Mouse (Mus musculus): ENCODE measurements around the gene E130309D02Rik. TPM values are rescaled to one million over a fixed set of nuclear protein-coding genes. Genes with fewer than 3 reads are reported as not detected.

Gene E130309D02Rik
- total RNA-seq (2021), result 10 to 100 TPM; 25.6 to 36.4 TPM
- 46.5 and 54.9 TPM in 2 replicates for polyA plus RNA-seq (2012; rRNA removed)
- long read RNA-seq, transcript E130309D02Rik-201 (6 exons, 2,208 nt), result major isoform, 25 of 36 reads
- long read RNA-seq, partial matches to known transcripts, result 1 of 36 reads
- long read RNA-seq, other reads (novel, unspliced or antisense), result 10 of 36 reads

DNA sequence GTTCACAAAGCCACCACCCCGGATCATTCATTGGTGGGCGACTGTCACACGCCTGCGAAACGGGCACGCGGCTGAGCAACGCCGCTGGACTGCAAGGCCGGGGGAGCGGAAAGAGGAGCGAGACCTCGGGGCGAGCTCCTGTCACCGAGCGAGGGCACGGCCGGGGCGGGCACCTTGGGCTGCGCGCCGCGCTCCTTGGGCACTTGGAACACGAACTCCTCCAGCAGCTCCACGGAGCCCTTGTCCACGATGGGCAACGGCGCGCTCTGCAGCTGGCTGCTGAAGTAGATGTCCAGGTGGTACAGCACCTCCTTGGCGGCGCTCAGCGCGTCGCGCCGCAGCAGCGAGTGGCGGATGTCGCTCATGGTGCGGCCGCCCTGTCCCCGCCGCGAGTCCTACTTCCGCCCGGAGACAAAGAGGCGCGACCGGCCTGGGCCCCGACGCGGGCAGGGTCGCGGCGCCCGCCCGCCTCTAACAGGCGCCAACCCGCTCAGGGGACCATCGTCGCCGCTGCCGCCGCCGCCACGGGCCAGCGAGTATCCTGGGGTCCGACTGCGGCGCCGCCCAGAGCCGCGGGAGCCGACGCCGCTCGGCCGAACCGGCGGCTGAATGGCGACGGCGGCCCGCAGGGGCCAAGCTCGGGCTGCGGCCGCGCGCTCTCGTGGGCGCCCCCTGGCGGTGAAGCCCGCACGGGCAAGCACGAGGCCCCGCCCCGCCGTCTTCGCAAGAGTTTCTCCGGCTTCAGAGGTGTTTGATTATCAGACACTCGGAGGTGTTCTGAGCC, at the start of gene E130309D02Rik:
TSS of gene E130309D02Rik (minus strand) at position 631 of the 784 bp plus-strand sequence.
- DNase-seq, result peak; percentile 92

DNA sequence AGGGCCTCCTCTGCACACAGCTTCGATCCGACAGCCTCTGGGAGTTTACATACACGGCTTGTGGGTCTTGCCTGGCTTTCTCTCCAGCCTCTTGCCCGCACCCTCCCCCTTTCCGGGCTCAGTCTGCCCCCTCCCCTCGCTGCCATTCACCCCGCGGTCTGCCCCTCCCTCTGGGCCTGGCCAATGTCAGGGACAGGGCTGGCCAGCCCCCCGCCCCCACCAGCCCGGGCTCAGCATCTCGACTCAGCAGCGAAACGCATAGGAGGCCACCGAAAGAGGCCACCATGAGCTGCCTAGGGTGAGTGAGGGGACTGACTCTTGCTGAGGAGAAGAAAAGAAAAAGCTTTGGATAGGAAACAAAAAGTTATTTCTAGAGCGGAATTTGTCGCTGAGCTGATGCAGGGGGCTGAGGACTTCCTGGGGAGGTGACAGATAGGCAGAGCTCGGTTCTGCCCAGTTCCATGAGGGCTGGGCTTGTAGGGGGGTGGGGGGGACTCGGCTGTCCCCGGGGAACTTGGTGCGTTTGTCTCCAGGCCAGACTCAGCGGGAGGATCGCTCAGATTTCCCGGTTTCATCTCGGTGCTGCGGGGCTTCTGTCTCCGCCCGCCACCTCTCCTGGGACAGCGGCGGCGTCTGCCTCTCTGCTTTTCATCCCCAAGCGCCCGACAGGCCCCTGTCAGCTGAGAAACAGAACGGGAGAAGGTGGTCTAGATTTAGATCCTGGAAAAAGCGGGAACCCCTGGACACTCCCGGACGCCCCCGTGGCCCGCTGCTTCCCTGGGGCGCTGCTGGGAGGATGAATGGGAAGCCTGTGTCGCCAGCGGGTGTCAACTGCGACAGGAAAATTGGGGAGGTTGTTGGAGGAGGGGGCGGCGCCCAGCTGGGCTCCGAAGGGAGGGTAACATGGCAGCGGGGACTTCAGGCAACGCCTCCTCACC, 48.8 kb upstream of the E130309D02Rik start:
- DNase-seq, result peak; percentile 11

DNA sequence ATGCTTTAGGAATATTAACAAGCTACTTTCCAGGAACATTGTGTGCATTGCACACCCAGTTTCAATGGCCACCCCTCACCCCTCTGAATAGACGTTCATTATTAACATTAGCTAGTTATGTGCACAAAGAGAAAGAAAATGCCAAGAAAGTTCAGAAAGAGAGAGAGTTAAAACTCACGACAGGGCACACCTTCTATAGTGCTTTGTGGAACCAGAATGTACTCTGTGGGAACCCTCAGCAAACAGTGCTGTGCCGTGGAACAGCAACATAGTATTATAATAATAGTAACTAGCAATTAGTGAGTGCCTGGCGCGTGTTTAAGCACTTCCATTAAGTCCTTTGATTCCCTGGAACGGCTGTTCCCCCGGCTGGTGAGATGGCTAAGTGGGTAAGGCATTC, 46.3 kb upstream of the E130309D02Rik start:
- DNase-seq, result no peak

DNA sequence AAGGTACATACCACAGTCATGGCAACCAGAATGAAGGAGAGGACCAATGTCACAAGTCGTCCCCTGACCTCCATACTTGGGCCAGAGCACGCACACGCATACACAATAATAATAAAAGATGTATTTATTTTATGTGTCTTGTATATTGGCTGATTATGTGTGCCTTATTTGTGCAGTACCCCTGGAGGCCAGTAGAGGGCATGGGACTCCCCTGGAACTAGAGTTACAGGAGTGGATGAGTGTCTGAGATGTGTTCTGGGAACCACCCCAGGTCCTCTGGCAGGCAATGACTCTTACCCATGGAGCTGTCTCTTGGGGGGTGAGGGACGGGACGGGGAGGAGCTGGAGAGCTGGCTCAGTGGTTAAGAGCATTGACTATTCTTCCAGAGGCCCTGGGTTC, 44.8 kb upstream of the E130309D02Rik start:
- peak; percentile 11 for DNase-seq

DNA sequence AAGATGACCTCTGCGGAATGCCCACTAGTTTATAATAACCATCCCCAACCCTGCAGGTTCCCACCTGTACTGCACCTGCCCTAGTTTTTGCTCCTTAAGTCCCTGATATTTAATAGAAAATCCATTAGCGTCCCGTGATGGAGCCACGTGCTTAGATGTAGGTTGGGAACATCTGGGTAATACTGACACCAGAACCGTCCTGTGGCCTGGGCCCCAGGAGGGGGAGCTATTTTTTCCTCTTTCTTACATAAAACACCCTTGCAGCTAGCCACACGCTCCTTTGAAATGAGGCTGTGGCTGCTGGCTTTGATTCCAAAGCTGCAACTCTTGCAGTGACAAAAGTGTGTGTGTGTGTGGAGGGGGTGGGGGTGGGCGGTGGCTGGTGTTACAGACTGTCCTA, 44.1 kb upstream of the E130309D02Rik start:
- no peak for DNase-seq

DNA sequence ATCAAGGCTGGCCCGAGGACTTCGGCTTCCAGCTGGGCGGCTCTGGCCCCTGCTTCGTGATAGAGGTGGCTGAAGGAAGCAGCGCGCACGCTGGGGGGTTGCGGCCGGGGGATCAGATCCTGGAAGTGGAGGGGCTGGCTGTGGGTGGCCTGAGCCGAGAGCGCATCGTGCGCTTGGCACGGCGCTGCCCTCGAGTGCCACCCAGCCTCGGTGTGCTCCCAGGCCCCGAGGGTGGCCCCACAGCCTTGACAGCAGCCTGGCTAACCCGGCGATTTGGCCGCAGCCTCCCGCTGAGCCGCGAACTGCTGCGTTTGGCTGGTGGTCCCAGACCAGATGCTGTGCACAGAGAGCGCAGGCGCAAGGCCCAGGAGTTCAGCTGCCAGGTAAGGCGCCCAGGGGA, 42.4 kb upstream of the E130309D02Rik start:
- no peak for DNase-seq

DNA sequence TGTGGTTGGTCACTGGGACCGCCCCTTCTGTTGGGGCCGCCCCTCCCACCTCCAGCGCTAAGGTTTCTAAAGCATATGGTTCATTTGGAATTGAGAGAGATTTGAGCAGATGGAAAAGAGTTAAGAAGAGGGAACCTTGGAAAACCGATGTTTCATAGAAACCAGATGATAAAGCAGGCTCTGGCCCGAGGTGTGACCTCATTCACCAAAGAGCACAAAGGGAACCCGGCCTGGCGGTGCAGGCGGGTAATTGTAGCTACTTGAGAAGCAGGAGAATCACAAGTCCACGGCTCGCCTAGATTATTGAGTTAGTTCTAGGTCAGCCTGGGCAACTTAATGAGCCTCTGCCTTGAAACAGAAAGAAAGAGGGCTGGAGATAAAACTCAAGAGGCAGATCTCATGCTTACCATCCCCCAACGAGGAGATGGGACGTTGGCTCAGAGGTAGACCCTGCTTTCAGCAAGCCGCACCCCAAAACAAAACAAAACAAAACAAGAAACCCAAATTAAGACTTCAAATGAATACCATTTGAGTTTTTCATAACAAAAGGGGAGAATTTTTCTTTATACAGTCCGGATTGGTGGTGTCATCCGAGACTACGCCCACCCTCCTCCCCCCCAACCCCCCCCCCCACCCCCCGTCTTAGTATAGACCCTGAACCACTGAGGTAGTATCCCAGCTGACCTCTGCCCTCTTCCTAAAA, 41.7 kb upstream of the E130309D02Rik start, which contains the start of gene Grid2ip:
TSS of gene Grid2ip (plus strand) at position 653 of the 703 bp plus-strand sequence.
- peak; percentile 10 for DNase-seq

DNA sequence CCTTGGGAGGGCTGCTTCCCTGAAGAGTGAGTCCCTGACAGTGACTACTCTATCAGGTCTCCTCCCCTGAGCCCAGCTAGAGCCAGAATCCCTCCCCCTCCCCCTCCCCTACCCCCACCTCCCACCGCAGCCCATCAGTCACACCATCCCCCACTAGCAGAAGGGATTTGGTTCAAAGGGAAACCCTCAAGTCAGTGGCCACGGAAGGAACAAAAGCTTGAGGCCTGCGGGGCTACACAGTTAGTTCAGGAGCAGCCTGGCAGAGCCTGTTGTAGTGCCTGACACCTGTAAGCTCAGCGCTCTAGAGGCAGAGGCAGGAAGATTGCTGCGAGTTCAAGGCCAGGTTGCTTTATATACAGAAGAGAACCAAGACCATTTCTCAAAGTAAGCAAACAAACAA, 40.9 kb upstream of the E130309D02Rik start:
- no peak for DNase-seq

DNA sequence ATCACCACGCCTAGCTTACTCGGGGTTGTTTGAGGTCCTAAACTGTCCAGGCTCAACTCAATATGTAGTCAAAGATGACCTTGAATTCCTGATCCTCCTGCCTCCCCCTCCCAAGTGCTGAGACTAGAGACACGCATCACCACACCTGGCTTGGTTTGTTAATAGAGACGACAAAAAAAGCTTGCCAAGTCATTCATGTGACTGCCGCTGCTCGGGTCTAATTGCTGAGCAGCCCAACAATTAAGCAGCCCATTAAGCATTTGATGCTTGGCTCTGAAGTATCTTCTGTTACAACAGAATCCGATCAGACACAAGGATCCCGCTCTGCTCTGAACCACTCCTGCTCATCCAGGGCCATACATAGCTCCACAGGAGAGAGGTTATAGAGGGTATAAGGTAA, 31.2 kb upstream of the E130309D02Rik start:
- DNase-seq, result no peak

DNA sequence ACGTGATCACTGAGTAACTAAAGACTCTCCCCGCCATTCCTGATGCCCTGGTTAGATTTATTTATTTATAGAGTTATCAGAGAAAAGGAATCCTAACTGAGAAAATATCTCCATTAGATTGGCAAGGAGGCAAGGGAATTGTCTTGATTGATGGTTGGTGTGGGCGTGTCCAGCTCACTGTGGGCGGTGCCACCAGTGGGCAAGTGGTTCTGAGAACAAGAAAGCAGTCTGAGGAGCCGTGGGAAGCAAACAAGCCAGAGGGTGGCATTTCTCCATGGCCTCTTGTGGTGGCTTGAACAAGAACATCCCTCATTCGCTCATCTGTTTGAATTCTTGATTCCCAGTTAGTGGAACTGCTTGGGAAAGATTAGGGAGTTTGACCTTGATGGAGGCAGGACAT, 24.4 kb upstream of the E130309D02Rik start:
- no peak for DNase-seq

DNA sequence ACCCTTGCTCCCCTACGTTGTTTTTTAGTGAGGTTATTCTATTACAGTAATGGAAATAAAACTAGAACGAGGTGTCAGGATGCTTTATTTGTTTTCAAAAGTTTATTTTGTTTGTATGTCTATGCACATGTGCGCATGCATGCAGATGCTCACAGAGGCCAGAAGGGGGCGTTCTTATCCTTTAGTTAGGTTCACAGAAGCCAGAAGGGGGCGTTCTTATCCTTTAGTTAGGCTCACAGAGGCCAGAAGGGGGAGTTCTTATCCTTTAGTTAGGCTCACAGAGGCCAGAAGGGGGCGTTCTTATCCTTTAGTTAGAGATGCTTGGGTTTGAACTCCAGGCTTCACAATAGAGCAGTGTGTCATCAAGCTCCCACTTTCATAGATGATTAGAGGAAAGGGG, 21.4 kb upstream of the E130309D02Rik start:
- no peak for DNase-seq

DNA sequence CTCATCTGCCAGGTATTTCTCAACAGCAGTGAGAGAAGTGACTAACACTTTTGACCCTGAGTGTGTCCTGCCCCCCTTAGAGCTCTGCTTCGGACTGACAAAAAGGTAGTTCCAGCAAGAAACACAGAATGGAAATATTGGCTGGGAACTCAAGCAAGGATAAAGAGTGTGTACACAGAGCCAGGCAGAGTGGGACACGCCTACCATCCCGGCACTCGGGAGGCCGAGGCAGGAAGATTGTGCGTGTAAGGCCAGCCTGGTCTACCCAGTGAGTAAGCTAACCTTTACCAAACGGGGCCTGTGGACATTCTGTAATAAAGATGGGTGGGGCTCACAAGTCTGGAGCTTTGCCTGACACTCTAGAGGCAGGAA, 19.9 kb upstream of the E130309D02Rik start:
- DNase-seq, result peak; percentile 62

DNA sequence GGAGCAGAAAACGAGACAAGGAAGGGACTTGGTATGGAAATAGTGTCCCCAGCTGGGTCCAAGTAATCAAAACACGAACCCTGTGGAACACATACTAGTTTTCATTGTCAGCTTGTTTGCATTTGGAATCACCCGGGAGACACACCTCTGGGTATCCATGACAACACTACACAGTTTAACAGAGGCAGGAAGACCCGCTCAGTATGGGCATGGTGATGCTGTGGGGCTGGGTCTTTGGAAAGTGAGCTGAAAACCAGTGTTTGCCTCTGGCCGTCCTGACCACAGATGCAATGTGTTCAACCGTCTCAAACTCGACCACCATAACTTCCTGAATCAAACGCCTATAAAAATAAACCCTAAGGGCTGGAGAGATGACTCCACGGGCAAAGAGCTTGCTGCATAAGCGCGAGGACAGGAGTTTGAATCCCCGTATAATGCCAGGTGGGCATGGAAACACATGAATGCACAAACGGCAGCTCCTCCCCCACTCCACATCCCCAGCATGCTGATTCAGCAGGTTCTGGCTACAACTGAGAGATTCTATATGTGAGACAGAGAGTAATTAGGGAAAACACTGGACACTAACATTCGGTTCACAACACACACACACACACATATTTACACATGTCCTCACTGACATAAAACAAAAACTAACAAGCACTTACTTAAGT, 19.4 kb upstream of the E130309D02Rik start:
- no peak for DNase-seq

DNA sequence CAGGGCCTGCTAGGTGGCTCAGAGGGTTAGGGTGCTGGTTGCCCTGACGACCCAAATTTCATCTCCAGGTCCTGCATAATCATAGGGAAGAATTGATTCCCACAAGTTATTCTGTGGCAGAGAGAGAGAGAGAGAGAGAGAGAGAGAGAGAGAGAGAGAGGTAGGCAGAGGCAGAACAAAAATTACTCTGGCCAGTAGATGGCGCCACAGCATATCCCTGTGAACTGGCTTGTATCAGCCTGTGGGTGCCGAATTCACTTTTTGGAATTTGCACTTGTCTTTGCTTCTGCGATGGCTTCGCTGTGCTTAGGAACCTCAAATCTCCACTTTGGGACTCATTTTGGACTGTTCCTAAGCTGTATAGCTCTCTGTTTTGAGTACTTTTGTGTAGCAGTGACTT, 18.7 kb upstream of the E130309D02Rik start:
- DNase-seq, result peak; percentile 68

DNA sequence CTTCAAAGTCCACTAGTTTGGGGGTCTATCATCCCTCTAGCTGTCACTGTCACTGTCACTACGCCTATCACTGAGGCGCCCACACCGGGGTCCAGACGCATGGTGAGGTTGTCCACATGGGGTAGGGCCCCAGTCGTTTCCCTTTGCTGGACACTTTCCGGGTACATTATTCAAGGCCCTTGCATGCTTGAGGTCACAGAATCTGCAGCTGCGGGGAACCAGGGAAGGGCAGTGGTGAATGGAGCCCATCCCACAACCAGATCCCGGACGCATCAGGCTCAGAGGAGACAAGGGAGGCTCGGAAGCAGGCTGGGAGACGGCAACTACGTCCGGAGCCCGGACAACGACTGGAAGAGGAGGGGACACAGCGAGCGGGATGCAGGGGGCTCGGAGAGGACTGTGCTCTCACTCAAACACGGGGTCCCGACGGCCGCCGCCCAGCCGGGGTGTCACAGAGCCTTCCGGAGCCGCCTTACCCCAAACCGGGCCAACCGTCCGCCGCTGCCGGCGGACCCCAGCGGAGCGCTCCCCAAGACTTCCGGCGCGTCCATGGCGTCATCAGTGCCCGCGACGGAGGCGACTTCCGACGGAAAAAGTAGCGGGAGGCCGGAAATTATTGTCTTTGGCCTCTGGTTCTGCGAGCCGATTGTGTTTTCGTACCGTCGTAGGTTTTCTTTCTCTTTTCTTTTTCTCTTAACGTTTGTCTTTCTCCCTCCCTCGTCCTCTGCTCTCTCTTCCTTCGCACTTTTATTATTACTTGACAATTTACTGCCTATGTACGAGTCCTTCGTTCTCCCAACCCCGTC, 13.7 kb upstream of the E130309D02Rik start, which contains the start of gene Zdhhc4:
TSS of gene Zdhhc4 (minus strand) at position 567 of the 806 bp plus-strand sequence.
- DNase-seq, result peak; percentile 94

DNA sequence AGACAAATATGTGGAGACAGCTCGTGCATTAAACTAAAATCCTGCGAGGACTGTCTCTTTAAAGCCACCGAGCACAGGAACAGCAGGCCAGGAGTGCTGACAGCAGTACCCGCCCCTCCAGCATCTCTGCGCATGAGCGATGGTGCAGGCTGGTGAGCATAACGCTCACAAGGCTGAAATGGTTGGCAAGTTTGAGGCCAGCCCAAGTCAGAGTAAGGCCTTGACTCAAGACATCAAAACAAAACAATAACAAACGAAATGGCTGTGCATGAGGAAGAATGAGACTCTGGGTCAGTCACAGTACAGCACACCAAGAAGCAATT, 2.1 kb upstream of the E130309D02Rik start:
- peak; percentile 80 for DNase-seq

DNA sequence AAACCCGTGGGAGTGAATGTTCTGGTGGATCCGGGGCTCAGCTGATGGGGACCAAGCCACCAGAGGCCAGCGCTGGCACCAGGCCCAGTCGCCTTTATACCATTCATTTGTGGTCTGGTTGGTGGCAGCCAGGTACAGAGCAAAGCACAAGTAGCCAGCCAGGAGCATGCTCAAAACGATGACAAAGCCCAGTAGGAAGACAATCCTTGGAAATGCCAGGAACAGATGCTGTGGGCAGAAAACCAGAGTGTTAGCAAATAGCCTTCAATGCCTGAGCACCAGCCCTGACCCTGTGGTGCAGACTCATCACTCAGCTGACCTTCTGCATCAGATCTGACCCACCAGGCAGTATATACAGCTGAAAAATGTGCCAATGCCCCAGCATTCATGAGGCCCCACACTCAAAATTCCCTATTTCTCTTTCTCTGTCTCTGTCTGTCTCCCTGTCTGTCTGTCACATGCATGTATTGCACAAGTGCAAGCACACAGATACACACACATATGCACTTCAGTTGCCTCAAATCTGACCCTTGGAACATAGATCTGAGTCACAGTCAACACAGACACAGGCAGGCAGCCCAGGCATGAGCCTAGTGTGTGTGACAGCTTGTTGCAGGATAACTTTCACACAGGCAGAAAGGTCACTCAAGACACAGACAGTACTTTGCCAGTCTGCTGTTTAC, 1.6 kb upstream of the E130309D02Rik start:
- DNase-seq, result peak; percentile 81

DNA sequence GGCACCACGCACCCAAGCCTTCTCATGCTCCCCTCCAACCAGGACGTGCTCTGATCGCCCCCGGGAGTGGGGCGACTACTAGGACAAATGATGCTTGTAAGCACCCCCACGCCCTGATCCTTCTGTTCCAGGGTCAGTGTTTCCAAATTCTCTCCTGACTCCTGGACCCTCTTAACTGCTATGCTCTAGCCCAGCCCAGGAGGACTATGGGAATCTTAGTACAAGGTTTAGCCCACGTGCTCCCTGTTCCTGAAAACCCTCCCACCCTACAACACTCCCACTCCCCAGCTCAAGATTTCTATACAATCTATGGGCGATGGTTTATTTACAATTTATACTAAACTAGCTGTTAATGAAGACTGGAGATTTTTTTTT, 341 bp upstream of the E130309D02Rik start:
- DNase-seq, result no peak

DNA sequence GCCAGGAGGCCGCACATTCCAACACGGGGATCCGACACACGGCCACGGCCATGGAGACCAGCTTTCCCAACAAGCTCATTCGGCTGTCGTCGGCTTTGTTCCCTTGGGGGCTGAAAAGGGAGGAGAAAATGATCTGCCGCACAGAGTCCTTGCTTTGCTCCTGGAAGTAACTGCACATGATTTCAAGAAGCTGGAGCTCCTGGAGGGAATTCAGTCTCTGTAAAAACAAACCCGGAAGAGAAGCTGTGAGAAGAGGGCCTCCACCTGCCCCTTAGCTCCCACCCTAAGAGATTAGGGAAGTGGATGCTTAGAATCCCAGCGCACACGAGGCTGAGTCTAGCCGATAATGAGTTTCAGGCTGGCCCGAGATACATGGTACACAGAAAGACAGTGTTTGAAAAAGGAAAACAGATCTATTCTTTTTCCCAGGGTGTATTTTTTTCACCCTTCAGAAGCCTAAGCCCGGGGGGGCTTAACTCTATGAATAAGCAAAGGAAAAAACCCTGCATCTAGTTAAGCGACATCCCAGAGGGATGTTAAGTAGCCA, 904 bp downstream of the E130309D02Rik start:
- DNase-seq, result peak; percentile 24

DNA sequence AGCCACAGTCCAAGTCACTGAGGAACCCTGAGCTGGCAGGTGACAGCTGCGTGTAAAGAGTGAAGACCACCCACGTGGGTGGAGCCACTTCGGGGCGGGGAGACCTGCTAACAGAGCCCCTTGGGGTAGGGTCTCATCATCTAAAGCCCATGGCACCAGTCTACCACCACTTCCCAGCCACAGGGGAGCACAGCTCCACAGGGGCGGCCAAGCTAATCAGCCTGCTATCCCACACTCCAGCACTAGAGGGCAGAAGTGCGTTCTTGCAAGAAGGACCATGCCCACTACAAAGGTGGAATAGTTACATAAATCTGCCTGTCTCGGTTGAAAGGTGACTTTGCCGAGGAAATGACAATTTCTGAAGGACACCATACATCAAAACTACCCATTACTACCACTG, 3.3 kb downstream of the E130309D02Rik start:
- peak; percentile 62 for DNase-seq
